Mouse (Mus musculus) bone marrow macrophage, adult 2 months (primary cell): ENCODE results near the gene Cd8b1.

Source experiments
- CTCF ChIP-seq: IDR thresholded peaks from 2 replicates; pipeline ENCODE4 v1.5.1; 2012; ENCODE audit warnings: low read depth, mild to moderate bottlenecking, low read length, moderate library complexity
- POLR2A ChIP-seq: IDR thresholded peaks from 2 replicates; pipeline ENCODE4 v1.6.1; 2012; ENCODE audit warnings: mild to moderate bottlenecking, low read depth, low read length, borderline replicate concordance

DNA sequence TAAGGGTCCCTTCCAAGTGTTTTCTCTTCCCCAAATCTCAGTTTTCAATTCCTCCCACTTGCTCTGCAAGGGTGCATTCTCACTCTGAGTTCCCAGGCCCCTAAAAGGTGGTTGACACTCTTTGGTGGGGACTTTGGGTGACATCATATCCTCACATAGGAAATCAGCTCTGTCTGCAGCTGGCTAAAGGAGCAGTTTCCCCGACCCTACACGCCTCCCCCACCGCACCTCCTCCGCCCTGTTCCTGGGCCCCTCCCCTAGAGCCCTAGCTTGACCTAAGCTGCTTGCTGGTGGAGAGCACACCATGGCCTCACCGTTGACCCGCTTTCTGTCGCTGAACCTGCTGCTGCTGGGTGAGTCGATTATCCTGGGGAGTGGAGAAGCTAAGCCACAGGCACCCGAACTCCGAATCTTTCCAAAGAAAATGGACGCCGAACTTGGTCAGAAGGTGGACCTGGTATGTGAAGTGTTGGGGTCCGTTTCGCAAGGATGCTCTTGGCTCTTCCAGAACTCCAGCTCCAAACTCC, 50.7 kb downstream of the Cd8b1 start, which contains the start of gene Cd8a:
- TF ChIP-seq CTCF (no peak), POLR2A (no peak)
